Comparison of ENCODE assay signal across 11 mouse cellular contexts in the genomic region with DNA sequence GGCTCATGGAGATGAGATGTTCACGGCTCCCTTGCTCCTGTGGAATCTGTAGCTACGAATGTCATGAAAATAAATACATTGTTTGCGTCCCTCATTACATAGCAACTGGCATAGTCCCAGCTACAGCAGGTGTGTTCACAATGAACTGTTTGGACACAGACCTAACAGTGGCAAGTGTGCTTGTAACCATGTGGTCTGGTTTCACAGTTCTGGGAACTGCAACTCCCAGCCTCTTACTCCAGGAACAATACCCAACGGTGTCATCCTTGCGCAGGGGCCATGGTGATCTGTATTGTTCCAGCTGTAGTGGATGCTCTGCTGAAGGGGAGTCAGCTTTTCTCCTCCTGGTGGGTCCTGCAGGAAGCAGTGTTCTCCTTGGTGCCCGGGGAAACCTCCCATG.
"Had no signal": no experiment of that assay in that cellular context is flagged by ENCODE, and none has a peak within 500 bp of the region (broad histone marks: within the 10 kb centered on the region; RNA-seq: fewer than 3 reads in every experiment).

No protein-coding gene starts in this region.

- H3K27ac ChIP-seq: kidney, postnatal 0 days; left cerebral cortex, adult 2 months; limb, embryonic 12.5 days; liver, embryonic 14.5 days; midbrain, embryonic 12.5 days; stomach, embryonic 15.5 days had no signal

- H3K27me3 ChIP-seq: limb, embryonic 12.5 days; midbrain, embryonic 12.5 days; stomach, embryonic 15.5 days had no signal

- H3K9me3 ChIP-seq: limb, embryonic 12.5 days; midbrain, embryonic 12.5 days; stomach, embryonic 15.5 days had no signal

- H3K4me2 ChIP-seq: limb, embryonic 12.5 days; midbrain, embryonic 12.5 days; stomach, embryonic 15.5 days had no signal

- H3K9ac ChIP-seq: limb, embryonic 12.5 days; liver, embryonic 14.5 days; midbrain, embryonic 12.5 days; stomach, embryonic 15.5 days had no signal

- ATAC-seq: midbrain, embryonic 16.5 days had no signal

- DNase-seq: kidney, adult 9 months; kidney, postnatal 36 days; right cerebral cortex, postnatal 14 days; thymus, postnatal 4 days had no signal

- H3K4me3 ChIP-seq: left cerebral cortex, adult 2 months; limb, embryonic 12.5 days; midbrain, embryonic 12.5 days; stomach, embryonic 15.5 days had no signal
